Mouse (Mus musculus): ENCODE data around the gene Lgalsl.

Gene Lgalsl

DNA sequence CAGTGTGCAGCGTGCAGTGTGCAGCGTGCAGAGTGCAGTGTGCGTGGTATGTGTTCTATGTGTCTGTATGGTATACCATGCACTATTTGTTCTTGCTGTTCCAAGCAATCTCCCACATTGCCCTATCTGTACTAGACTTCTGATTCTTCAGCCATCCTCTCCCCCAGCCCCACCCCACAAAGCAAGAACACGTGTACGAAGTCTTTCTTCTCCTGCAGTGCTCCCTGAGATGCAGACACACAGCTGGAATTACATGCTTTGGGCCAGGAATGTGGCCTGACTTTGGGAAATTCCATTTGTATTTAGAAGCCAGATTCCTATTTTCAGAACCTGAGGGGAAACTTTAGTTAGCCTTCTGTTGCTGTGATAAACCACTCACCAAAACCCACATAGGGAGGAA lies 18.5 kb upstream of the Lgalsl start:
- H3K4me3 ChIP-seq (replicated peaks; ENCODE audit: low read length), result no peak overlapping the region
- 0 out of 2 replicates have a peak, but pooled peaks cover 3% of the 10 kb centered on the region for H3K27me3 ChIP-seq (ENCODE audit: insufficient read depth, low read length)
- H3K36me3 ChIP-seq (ENCODE audit: insufficient read depth, low read length), result no peaks in the 10 kb centered on the region
- H3K9me3 ChIP-seq (ENCODE audit: low read length), result peaks cover 17% of the 10 kb centered on the region
- H3K4me1 ChIP-seq (replicated peaks; ENCODE audit: low read depth, low read length), result no peaks in the 10 kb centered on the region
- no peak for TF ChIP-seq CTCF (conservative IDR thresholded peaks at IDR 0.05; ENCODE audit: low read length)
- no peak for TF ChIP-seq NANOG (IDR thresholded peaks at IDR 0.05; ENCODE audit: borderline replicate concordance, low read length)
- no peak for TF ChIP-seq POU5F1 (IDR thresholded peaks at IDR 0.05; ENCODE audit: borderline replicate concordance, low read length)

DNA sequence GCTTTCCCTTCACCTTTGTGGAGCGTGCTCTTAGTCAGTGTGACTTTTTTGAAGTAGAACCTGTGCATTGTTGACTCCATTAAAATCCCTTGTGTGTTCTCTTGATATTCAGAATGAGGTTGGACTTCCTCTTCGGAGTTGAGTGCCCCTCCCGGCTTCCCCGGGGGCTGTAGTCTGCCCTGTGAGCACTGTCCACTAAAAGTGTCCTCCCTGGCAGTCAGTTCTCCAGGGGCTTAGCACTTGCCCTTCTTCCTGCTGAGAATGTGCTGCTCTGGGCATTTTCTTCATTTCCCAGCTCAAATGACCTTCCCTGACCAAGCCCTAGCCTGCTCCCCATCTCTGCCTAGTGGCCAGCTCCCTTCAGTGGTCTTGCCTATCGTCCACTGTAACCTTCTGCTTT lies 6.5 kb upstream of the Lgalsl start:
- Histone ChIP-seq H3K9me3 (ENCODE audit: low read length) (peaks cover 1% of the 10 kb centered on the region; the same call in 1 of the 2 replicates), H3K4me1 (replicated peaks; ENCODE audit: low read depth, low read length) (no peaks in the 10 kb centered on the region), H3K36me3 (ENCODE audit: insufficient read depth, low read length) (no peaks in the 10 kb centered on the region), H3K4me3 (replicated peaks; ENCODE audit: low read length) (no peak overlapping the region), H3K27me3 (ENCODE audit: insufficient read depth, low read length) (peaks cover 27% of the 10 kb centered on the region)
- TF ChIP-seq NANOG (IDR thresholded peaks at IDR 0.05; ENCODE audit: borderline replicate concordance, low read length) (no peak), POU5F1 (IDR thresholded peaks at IDR 0.05; ENCODE audit: borderline replicate concordance, low read length) (no peak), CTCF (conservative IDR thresholded peaks at IDR 0.05; ENCODE audit: low read length) (no peak)

DNA sequence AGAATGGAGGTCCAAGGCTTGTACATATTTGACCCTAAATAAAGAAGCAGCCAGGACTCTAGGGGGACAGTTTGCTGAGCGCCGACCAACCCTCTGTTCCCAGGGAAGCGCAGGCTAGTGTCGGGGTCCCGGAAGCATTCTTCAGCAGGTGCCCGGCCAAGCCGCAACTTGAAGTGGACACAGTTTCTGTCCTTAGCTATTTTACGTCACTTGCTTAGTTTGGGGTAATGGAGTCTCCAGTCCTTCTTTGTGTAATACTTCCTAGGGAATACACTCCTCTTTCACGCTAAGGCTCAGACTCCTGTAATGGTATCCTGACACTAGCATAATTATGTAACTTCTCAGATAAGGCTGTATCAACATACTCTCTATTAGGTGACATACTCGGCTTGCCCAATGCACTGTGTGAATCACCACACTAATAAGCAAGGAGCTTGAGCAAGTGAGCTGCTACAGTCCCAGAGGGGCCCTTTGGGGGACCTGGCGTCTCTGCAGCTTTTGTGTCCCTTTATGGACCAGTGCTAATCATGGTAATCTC lies 813 bp upstream of the Lgalsl start:
- Histone ChIP-seq H3K4me3 (replicated peaks; ENCODE audit: low read length) (peak overlapping the region; percentile 90), H3K27me3 (ENCODE audit: insufficient read depth, low read length) (peaks cover 24% of the 10 kb centered on the region), H3K4me1 (replicated peaks; ENCODE audit: low read depth, low read length) (peaks cover 16% of the 10 kb centered on the region), H3K36me3 (ENCODE audit: insufficient read depth, low read length) (peaks cover 29% of the 10 kb centered on the region), H3K9me3 (ENCODE audit: low read length) (no peaks in the 10 kb centered on the region)
- TF ChIP-seq POU5F1 (IDR thresholded peaks at IDR 0.05; ENCODE audit: borderline replicate concordance, low read length), result no peak
- no peak for TF ChIP-seq NANOG (IDR thresholded peaks at IDR 0.05; ENCODE audit: borderline replicate concordance, low read length)
- TF ChIP-seq CTCF (conservative IDR thresholded peaks at IDR 0.05; ENCODE audit: low read length), result no peak; the same call in 1 of the 2 replicates

DNA sequence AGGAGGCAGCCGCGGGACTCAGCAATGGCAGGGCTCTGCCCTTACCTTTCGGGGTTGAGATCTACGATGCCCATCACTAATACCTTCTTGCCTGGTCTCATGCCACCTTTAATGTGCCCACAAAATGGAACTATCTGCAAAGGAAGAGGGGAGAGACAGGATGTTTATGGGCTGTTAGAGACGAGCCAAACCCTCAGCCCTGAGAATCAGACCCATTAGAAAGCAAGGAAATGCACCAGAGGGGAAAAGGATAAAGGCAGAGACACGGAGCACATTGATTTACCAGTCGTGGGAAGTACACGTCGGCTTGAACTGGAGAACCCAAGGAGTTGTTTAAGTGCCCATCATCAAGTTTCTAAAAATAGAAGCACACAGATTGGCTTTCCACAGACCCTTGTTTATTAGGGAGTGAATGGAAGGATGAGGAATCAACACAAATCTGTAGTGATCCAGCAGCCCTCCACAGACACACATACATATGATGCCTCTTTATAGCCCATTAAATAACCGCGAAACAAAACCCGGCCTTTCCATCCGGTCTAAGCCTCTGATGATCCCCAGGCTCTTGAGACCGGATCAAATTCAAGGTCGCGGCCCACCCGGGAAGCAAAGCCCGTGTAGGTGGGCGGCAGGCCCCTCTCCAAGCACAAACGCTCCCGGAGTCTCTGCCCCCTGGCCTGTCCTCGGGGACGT lies 717 bp downstream of the Lgalsl start:
- Histone ChIP-seq H3K4me3 (replicated peaks; ENCODE audit: low read length) (peak overlapping the region; percentile 90), H3K27me3 (ENCODE audit: insufficient read depth, low read length) (peaks cover 22% of the 10 kb centered on the region), H3K36me3 (ENCODE audit: insufficient read depth, low read length) (peaks cover 39% of the 10 kb centered on the region), H3K4me1 (replicated peaks; ENCODE audit: low read depth, low read length) (peaks cover 16% of the 10 kb centered on the region), H3K9me3 (ENCODE audit: low read length) (no peaks in the 10 kb centered on the region)
- TF ChIP-seq NANOG (IDR thresholded peaks at IDR 0.05; ENCODE audit: borderline replicate concordance, low read length) (no peak), CTCF (conservative IDR thresholded peaks at IDR 0.05; ENCODE audit: low read length) (no peak), POU5F1 (IDR thresholded peaks at IDR 0.05; ENCODE audit: borderline replicate concordance, low read length) (no peak)

DNA sequence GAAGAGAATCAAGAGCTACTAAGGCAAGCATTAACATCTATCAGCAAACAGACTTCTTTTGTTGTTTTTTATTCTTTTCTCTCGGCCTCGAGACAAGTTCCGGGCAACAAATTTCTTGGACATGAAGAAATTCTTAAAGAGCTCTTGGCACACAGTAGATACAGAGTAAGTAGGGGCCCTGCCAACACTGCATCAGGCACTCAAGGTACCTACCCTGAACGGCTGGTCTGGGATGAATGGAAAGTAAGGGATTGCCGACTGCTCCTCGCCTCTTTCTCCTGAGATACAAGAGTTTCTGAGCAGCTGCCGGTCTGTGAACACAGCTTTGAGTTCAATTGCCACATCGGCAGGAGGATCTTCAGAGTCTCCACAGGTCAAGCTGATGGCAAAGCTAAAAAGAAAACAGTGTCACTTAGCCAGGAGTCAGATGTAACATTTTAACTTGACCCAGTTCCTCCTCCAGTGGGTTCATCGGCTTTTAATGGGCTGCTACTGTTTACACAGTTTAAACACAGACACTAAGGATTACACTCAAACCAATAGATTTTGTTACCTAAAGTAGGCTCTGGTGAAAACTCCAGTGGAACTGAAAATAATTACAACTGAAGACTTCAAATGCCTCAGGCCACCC lies 1.7 kb downstream of the Lgalsl start:
- Histone ChIP-seq H3K4me1 (replicated peaks; ENCODE audit: low read depth, low read length) (peaks cover 16% of the 10 kb centered on the region), H3K4me3 (replicated peaks; ENCODE audit: low read length) (no peak overlapping the region), H3K9me3 (ENCODE audit: low read length) (no peaks in the 10 kb centered on the region), H3K27me3 (ENCODE audit: insufficient read depth, low read length) (peaks cover 19% of the 10 kb centered on the region), H3K36me3 (ENCODE audit: insufficient read depth, low read length) (peaks cover 44% of the 10 kb centered on the region)
- no peak for TF ChIP-seq CTCF (conservative IDR thresholded peaks at IDR 0.05; ENCODE audit: low read length)
- TF ChIP-seq POU5F1 (IDR thresholded peaks at IDR 0.05; ENCODE audit: borderline replicate concordance, low read length), result no peak
- TF ChIP-seq NANOG (IDR thresholded peaks at IDR 0.05; ENCODE audit: borderline replicate concordance, low read length), result no peak

DNA sequence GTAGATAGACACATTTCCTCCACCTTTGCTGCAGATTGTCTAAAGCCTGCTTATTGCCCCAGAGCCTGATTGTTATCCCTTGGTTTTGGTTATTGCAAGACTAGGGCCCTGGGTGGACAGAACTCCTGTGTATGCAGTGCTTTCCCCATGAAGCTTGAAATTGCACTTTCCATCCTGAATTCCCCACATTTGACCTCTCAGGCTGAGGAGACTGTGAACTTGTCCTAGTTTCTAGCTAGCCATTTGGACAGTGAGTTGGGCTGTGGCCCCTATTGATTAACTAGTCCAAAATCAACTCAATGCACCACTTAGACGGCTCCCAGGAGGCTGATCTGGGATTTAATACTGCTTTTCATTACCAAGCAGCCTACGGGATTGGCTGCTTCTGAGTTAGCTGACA lies 6.9 kb downstream of the Lgalsl start:
- Histone ChIP-seq H3K27me3 (ENCODE audit: insufficient read depth, low read length) (no peaks in the 10 kb centered on the region), H3K9me3 (ENCODE audit: low read length) (no peaks in the 10 kb centered on the region), H3K36me3 (ENCODE audit: insufficient read depth, low read length) (peaks cover 42% of the 10 kb centered on the region), H3K4me3 (replicated peaks; ENCODE audit: low read length) (no peak overlapping the region), H3K4me1 (replicated peaks; ENCODE audit: low read depth, low read length) (no peaks in the 10 kb centered on the region)
- TF ChIP-seq CTCF (conservative IDR thresholded peaks at IDR 0.05; ENCODE audit: low read length) (no peak), POU5F1 (IDR thresholded peaks at IDR 0.05; ENCODE audit: borderline replicate concordance, low read length) (no peak), NANOG (IDR thresholded peaks at IDR 0.05; ENCODE audit: borderline replicate concordance, low read length) (no peak)

DNA sequence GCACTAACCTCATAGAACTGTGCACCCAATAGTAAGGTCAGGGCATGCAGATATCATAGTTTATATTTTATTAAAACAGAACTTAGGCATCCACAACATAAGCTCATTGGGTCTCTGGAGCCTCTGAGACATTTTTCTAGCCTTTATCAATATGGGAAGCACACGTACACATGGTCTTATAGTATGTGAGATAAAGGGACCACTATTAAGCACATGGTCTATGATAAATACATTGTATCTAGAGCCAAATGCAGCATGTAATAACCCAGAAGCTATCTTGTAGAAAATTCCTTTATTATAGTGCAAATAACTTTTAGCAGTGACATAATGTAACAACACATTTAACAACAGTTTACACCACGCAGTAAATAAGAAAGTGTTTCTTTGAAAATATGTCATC lies 7.6 kb downstream of the Lgalsl start:
- Histone ChIP-seq H3K4me3 (replicated peaks; ENCODE audit: low read length) (no peak overlapping the region), H3K9me3 (ENCODE audit: low read length) (no peaks in the 10 kb centered on the region), H3K4me1 (replicated peaks; ENCODE audit: low read depth, low read length) (no peaks in the 10 kb centered on the region), H3K27me3 (ENCODE audit: insufficient read depth, low read length) (no peaks in the 10 kb centered on the region), H3K36me3 (ENCODE audit: insufficient read depth, low read length) (peaks cover 35% of the 10 kb centered on the region)
- TF ChIP-seq NANOG (IDR thresholded peaks at IDR 0.05; ENCODE audit: borderline replicate concordance, low read length) (no peak), POU5F1 (IDR thresholded peaks at IDR 0.05; ENCODE audit: borderline replicate concordance, low read length) (no peak), CTCF (conservative IDR thresholded peaks at IDR 0.05; ENCODE audit: low read length) (no peak)

DNA sequence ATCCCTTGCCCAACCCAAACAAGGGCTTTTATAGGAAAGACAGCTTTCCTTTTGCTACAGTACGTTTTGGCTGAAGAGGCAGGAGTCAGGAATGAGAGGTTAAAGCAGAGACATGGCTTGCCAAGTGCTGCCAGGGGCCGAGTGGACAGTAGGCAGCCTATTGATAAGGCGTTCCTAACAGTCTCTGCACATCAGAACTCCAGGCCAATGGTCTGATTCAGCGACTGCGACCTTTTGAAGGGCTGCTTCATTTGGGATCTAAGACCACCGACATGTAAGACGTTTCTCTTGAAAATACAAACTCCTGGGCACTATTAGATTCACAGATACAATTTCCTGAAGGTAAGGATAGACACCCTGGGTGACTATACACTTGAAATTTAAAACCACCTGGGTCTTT lies 9.5 kb downstream of the Lgalsl start:
- TF ChIP-seq NANOG (IDR thresholded peaks at IDR 0.05; ENCODE audit: borderline replicate concordance, low read length) (no peak), CTCF (conservative IDR thresholded peaks at IDR 0.05; ENCODE audit: low read length) (no peak), POU5F1 (IDR thresholded peaks at IDR 0.05; ENCODE audit: borderline replicate concordance, low read length) (no peak)
- Histone ChIP-seq H3K9me3 (ENCODE audit: low read length) (peaks cover 4% of the 10 kb centered on the region), H3K27me3 (ENCODE audit: insufficient read depth, low read length) (no peaks in the 10 kb centered on the region)

More for the DNA sequence above, 9.5 kb downstream of the Lgalsl start:
- peaks cover 16% of the 10 kb centered on the region for H3K36me3 ChIP-seq (ENCODE audit: insufficient read depth, low read length)
- no peak overlapping the region for H3K4me3 ChIP-seq (replicated peaks; ENCODE audit: low read length)
- H3K4me1 ChIP-seq (replicated peaks; ENCODE audit: low read depth, low read length), result no peaks in the 10 kb centered on the region
